Mouse (Mus musculus): ENCODE measurements around the gene Gm15217. TPM values are rescaled to one million over a fixed set of nuclear protein-coding genes. Genes with fewer than 3 reads are reported as not detected.

Gm15217 gene
- not detected for total RNA-seq (2022)

GRCm38 (mm10) chr14:46379285-46379684, at the start of gene Gm15217:
Gm15217 (plus strand) TSS chr14:46379414.
- no peak for DNase-seq (ENCODE audit: low spot score in 2 of 2)

DNA sequence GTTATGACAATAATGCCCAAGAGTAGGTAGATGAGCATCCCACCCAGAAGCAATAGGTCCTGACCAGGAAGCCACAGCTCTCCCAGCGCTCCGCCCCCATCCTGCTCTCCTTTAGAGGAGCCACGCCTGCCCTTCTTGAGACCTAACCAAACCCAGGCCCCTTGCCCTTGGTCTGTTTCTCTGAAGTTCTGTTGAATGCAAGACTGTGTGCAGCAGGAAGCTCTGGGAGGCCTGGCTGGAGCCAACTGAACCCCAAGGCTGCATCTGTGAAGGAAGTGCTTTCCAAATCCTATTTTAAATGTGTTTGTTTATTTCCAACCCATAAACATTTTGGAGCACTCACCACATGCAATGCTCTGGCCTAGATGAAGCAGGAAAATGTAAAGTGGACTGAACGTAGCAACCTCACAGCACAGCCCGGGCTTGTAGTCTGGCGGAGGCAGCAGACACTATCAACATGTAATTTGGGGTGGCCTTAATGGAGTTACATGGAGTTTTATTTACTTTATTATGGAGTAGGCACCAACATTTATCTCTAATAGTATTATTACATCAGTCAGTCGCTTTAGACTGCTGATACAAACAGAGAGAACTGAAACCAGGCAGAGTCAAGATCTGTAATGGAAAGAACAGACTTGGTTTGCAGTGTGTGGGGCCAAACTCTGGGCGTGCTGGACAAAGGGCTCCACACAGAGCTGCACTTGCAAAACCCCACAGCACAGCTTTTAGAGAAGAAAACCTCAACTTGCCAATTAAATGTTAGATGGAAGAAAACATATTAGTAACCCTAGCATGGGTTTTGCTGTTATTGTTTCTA, 45.6 kb upstream of the Gm15217 start:
- DNase-seq (ENCODE audit: low spot score in 2 of 2): no peak

DNA sequence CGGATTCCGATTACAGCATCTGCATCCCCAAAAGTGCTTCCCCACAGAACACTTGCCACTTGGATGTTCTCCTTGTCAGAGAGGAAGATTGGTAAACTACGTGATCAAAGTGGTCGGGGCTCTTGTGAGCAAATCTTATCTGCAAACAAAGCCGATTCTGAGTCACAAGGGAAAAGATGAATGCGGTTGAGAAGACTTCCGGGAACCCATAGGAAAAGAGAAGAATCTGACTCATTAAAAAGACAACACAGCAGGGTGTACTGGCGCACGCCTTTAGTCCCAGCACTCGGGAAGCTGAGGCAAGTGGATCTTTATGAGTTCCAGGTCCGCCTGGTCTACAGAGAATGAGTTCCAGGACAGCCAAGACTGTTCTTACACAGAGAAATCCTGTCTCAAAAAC, 40.4 kb upstream of the Gm15217 start:
- no peak for DNase-seq (ENCODE audit: low spot score in 2 of 2)

- no peak for DNase-seq (ENCODE audit: low spot score in 2 of 2)
These were observed 34.5 kb upstream of the Gm15217 start for GRCm38 (mm10) chr14:46344750-46345149.

GRCm38 (mm10) chr14:46357286-46357685, 21.9 kb upstream of the Gm15217 start:
- no peak for DNase-seq (ENCODE audit: low spot score in 2 of 2)

DNA sequence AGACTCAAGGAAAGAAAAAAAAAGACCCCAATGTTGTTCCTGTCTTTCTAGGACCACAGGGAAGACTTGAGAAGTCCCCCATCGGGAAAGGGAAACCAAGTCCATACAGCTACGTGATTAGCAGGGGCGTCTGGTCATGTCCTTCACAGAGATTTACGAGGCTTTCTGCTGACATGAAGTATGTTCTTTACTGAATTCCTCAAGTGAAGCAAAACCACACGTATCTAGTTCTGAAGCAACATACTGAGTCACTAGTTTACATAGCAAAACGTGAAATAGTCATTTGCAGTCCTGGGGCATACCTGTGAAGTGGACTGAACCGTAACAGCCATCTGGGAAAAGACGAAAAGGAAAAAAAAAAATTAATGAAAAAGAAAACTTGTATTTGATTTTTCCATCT, 21.5 kb upstream of the Gm15217 start:
- no peak for DNase-seq (ENCODE audit: low spot score in 2 of 2)

DNA sequence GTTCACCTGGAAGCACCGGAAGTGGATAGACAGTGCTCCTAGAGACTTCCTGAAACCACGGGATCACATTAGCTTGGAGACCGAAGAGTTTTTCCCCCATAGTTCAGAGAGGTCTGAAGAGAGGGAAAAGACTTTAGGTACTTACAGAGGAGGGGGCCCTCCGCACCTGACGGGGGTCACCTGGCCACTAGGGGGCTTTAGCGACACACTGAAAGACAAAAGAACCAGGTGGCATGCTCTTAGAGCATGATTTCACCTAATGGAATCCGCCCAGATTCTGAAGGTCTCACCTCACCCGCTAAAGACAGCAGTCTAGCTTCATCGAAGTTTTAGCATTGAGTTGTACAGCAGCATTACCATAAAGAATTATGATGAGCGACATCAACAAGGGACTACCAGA, 16.0 kb upstream of the Gm15217 start:
- no peak for DNase-seq (ENCODE audit: low spot score in 2 of 2)

DNA sequence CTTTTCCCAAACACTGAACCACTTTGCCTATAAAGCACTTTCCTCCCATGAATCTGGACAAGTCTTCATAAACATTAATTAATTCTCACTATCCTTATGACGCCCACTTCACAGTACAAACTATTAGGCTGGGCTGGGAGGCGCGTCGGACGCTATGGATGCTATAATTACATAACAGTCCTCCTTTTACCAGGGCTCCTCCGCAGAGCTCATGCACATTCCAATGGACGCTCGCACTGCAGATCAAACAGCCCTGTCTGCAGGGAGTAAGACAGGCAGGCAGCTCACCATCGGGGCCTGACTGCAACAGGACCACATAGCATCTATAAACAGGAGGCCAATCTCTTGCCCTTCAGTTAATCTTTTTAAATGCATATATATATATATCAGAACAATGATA, 6.8 kb upstream of the Gm15217 start:
- no peak for DNase-seq (ENCODE audit: low spot score in 2 of 2)

GRCm38 (mm10) chr14:46375796-46376195, 3.4 kb upstream of the Gm15217 start:
- no peak for DNase-seq (ENCODE audit: low spot score in 2 of 2)

- no peak for DNase-seq (ENCODE audit: low spot score in 2 of 2)
These were observed 1.1 kb downstream of the Gm15217 start for GRCm38 (mm10) chr14:46380286-46380721.

DNA sequence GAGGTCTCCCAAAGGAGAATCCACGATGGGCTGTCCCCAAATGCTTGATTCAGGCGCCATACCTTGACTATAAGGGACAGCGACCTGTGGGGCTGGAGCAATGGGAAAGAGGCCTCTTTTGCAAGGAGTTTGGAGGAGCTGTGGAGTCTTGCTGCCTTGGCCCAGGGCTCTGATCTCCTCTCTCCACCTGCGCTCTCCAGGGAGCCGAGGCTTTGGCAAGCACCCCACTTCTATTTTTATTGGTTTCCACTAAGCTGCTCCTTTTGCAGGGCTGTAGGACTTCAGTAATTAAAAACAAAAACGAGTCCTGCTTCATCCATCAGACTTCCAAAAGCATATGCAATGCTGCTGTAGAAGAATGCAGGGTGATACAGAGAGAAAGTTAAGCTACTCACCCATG, 2.2 kb downstream of the Gm15217 start:
- no peak for DNase-seq (ENCODE audit: low spot score in 2 of 2)

DNA sequence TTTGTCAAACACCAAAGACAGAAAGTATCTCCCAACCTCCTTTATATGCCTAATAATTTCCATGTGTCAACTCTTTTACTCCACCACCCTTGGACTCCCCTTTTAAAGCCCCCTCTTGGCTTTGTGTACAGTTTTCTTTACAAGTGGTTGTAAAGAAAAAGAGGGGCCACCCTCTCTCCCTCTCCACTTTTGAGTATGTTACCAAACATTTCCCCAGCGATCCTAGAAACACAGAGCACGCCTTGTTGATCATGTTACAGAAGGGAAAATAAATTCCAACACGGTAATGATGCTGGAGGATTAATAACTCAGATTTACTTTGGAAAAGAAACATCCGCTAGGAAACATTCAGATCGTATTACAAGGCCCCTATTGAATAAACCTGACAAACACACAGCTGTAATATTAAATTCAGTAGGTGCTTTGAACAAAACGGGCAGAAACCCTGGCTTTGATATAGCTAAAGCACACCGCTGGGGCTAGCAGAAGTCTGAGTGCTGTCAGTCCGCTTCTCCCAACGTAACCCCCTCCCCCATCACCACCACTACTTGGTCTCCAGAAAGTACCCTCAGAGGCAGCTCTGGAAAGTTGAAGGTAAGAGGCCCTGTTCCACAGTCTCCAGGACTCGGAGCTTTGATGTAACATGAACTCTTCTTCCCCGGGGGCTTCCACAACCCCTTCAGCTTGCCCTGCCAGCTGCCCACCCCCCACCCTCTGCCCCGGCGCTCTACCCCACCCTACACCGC, 5.9 kb downstream of the Gm15217 start:
- no peak for DNase-seq (ENCODE audit: low spot score in 2 of 2)

DNA sequence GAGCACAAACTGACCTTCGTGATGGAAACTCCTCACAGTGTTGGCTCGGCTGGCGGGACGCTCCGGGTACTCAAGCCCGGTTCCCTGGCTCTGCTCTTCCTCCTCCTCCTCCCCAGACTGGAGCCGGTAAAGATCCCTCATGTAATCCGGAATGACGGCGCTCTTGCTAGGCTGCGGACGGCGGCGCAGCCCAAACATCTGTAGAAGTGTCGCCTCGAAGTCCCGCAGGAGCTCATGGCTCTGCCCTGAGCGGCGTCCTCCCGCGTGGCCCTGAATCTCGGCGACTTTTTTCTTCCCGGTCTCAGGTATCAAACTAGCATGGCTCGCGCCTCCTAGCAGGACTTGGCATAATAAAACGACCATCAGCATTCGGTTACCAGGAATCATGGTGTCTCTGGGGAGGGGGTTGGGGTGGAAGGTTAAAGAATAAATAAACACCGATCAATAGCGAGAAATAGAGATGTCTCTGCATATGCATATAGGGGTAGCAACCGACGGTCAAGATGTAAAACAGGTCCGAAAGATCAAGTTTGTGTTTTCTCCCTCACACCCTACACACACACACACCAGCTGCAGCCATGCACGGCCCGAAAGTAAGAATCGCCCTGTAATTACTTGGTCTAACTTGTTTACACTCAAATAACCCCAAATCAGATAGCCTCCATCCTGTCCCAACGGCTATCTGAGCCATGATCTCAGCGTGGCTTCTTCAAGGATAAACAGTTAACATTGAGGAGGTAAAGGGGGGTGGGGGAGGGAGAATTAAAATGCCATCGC, 6.7 kb downstream of the Gm15217 start:
- DNase-seq (ENCODE audit: low spot score in 2 of 2): no peak

DNA sequence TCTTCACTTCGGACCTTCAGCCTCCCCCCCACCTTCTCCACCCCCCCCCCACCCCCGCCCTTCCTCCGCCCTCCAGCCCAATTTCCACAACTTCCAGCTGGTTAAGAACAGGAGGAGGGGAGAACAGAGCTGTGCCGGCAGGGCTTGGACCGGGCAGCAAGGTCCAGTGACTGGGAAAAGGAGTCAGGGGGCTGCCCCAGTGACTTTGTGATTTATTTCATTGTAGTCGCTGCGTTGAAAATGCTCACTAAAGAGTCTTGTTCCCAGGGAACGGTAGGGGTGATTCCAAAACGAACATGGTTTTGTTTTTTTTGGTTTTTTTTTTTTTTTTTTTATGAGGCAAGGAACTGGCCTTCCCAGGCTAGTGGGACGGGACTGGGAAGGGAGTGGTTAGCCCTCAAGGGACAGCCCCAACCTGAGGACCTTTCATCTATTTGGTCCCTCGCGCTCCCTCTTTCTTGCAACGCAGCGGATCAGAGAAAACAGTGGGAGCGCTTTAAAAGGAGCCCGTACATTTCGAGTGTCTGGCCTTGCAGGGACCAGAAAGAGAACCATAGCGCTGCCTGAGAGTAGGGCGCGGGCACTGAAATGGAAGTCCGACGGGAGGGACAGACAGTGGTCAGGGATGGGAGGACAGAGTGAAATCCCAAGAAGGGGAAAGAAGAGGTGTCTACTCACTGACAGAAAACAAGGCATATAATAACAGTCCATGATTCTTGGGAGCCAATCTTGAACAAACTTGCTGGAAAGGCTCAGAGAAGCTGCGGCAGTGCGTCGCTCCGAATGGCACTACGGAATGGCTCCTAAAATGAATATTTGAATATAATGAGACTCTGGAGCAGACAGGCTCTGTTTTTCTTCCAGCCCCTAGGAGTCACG, 7.5 kb downstream of the Gm15217 start:
- DNase-seq (ENCODE audit: low spot score in 2 of 2): no peak

DNA sequence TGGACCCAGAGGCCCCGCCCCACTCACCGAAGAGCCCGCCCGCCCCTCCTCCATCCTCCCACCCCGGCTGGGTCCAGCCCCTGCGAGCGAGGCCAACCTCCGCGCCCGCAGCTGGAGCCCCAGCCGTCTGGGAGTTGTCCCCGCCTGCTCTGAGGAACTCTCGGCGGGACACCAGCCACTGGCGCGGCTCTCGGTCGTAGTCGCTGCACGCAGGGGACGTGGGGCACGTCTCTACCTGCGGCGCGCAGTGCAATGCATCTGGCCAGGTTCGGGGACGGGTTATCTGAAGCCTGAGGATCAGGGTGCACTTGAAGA, 8.1 kb downstream of the Gm15217 start:
- no peak for DNase-seq (ENCODE audit: low spot score in 2 of 2)

- no peak for DNase-seq (ENCODE audit: low spot score in 2 of 2)
These were observed 8.7 kb downstream of the Gm15217 start for GRCm38 (mm10) chr14:46387821-46388481.

DNA sequence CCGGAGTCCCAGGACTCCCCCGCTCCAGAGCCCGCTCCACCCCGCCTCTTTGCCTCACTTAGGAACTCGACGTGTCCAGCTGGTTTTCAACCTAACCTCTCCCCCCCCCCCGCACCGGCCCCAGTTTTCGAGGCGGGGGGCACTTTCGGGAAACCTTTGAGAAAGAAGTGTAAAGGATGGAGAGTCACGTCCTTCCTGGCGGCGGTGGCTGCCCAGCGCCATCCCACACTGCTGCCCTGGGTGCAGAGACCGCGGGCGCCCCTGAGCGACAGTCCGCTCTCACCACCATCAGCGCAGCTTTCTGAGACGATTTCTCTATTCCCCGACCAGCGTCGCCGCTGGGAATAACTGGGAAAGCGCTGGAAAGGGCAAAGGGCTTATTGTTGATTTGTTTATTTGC, 9.4 kb downstream of the Gm15217 start:
- DNase-seq (ENCODE audit: low spot score in 2 of 2): no peak

DNA sequence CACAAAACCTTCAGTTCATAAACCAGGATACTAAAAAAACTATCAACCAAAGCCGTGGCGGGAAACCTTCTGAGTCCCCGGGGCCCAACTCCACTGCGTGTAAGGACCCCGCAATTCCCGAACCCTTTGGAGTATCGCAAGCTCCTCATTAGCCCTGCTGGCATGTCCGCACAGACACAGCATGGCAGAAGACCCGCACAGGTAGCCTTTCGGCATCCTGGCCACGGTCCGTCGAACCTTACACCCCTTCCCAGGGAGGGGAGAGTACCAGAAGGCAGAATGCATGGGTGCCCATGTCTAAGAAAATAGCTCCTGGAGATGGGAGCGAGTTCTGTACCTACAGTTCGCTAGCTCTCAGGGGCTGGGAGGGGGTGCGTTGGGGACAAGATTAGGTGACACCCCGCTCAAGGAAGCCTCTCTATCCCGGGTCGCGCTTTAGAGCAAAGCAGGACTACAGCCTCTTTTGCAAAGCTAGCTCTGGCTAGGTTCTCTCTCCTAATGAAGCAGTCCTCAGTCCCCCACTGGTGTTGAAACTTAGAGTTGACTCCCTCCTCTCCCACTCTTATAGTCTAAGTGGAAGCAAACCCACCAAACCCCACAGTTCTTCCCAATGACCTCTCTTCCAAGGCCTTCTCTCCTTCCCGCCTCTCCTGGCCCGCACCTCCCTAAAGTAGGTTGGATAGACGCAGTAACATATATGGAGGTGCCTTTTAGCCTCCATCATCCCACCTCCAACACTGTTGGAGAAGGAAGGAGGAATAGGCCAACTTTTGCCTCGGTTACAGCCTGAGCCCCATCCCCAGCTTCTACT, 10.4 kb downstream of the Gm15217 start:
- no peak for DNase-seq (ENCODE audit: low spot score in 2 of 2)

DNA sequence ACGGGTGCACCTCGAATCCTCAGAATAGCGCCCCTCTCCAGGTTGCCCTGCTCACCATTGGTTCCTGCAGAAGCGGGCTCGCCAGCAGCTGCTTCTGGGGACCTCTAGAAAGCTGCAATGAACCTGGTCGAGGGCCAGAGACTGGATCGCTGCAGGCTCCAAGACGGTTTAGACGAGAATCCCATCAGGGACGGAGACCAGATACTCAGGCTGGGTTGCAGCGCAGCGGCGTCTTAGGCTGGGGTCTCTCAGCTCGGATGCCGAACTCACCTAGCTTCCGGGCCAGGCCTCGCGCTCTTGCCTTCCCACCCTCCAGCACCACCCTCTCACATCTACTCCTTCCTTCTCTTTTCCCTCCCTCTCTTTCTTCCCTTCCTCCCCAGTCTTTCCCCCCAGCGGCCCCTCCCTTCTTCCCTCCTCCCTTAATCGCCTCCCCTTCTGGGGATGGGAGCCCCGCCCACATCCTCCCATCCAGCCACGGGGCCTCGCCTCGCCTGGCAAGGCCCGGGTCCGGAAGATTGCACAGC, 11.1 kb downstream of the Gm15217 start, which contains the start of gene Bmp4:
Bmp4 (minus strand) TSS at position 421 of the 527 bp plus-strand sequence.
- DNase-seq (ENCODE audit: low spot score in 2 of 2): no peak
